Mouse (Mus musculus): Measurements from ENCODE around the gene Trib2. TPM values are rescaled to one million over a fixed set of nuclear protein-coding genes. Genes with fewer than 3 reads are reported as not detected.

Trib2 gene
- polyA plus RNA-seq, 1 experiment from 2014 or later: 2.3 TPM

- no peaks in the 10 kb centered on the region for H3K36me3 ChIP-seq (replicated peaks)
- no peaks in the 10 kb centered on the region for H3K4me1 ChIP-seq (replicated peaks)
- no peak overlapping the region for H3K4me3 ChIP-seq (replicated peaks)
- H3K9me3 ChIP-seq (replicated peaks): no peaks in the 10 kb centered on the region
- no peaks in the 10 kb centered on the region for H3K27me3 ChIP-seq
- ATAC-seq (ENCODE audit: insufficient read depth): no peak
- no peak overlapping the region for H3K9ac ChIP-seq
- H3K4me2 ChIP-seq: no peak overlapping the region
- no peak overlapping the region for H3K27ac ChIP-seq (replicated peaks)
- 60% methylated on average over 8 of the region's 8 CpGs for WGBS (ENCODE audit: insufficient replicate concordance)
Observed at GRCm38 (mm10) chr12:15761453-15762116, 55.1 kb downstream of the Trib2 start.

- no peak for ATAC-seq (ENCODE audit: insufficient read depth)
- no peaks in the 10 kb centered on the region for H3K4me1 ChIP-seq (replicated peaks)
- H3K27ac ChIP-seq (replicated peaks): no peak overlapping the region
- no peak overlapping the region for H3K9ac ChIP-seq
- no peak overlapping the region for H3K4me3 ChIP-seq (replicated peaks)
- no peaks in the 10 kb centered on the region for H3K36me3 ChIP-seq (replicated peaks)
- no peak overlapping the region for H3K4me2 ChIP-seq
- WGBS (ENCODE audit: insufficient replicate concordance): 49% methylated on average over 4 of the region's 4 CpGs
- H3K27me3 ChIP-seq: no peaks in the 10 kb centered on the region
- H3K9me3 ChIP-seq (replicated peaks): no peaks in the 10 kb centered on the region
Observed at GRCm38 (mm10) chr12:15760684-15761083, 56.0 kb downstream of the Trib2 start.

- no peaks in the 10 kb centered on the region for H3K36me3 ChIP-seq (replicated peaks)
- 43% methylated on average over 2 of the region's 2 CpGs for WGBS (ENCODE audit: insufficient replicate concordance)
- H3K9ac ChIP-seq: no peak overlapping the region
- no peaks in the 10 kb centered on the region for H3K4me1 ChIP-seq (replicated peaks)
- no peaks in the 10 kb centered on the region for H3K27me3 ChIP-seq
- no peak for ATAC-seq (ENCODE audit: insufficient read depth)
- no peak overlapping the region for H3K4me2 ChIP-seq
- H3K9me3 ChIP-seq (replicated peaks): no peaks in the 10 kb centered on the region
- no peak overlapping the region for H3K4me3 ChIP-seq (replicated peaks)
- H3K27ac ChIP-seq (replicated peaks): no peak overlapping the region
Observed at GRCm38 (mm10) chr12:15758866-15759265, 57.9 kb downstream of the Trib2 start.

GRCm38 (mm10) chr12:15757351-15757750 is 59.4 kb downstream of the Trib2 start:
- WGBS (ENCODE audit: insufficient replicate concordance): 62% methylated on average over 8 of the region's 8 CpGs

GRCm38 (mm10) chr12:15755030-15755690 is 61.6 kb downstream of the Trib2 start:
- Histone ChIP-seq H3K27ac (replicated peaks) (no peak overlapping the region), H3K9ac (no peak overlapping the region), H3K4me2 (no peak overlapping the region), H3K4me3 (replicated peaks) (no peak overlapping the region), H3K36me3 (replicated peaks) (no peaks in the 10 kb centered on the region), H3K27me3 (no peaks in the 10 kb centered on the region), H3K4me1 (replicated peaks) (no peaks in the 10 kb centered on the region), H3K9me3 (replicated peaks) (no peaks in the 10 kb centered on the region)
- 23% methylated on average over 2 of the region's 2 CpGs for WGBS (ENCODE audit: insufficient replicate concordance)
- ATAC-seq (ENCODE audit: insufficient read depth): no peak

More at GRCm38 (mm10) chr12:15757351-15757750, 59.4 kb downstream of the Trib2 start:
- H3K9ac ChIP-seq: no peak overlapping the region
- H3K4me1 ChIP-seq (replicated peaks): no peaks in the 10 kb centered on the region
- no peak overlapping the region for H3K27ac ChIP-seq (replicated peaks)
- H3K9me3 ChIP-seq (replicated peaks): no peaks in the 10 kb centered on the region
- no peaks in the 10 kb centered on the region for H3K27me3 ChIP-seq
- no peak for ATAC-seq (ENCODE audit: insufficient read depth)
- H3K4me3 ChIP-seq (replicated peaks): no peak overlapping the region
- no peaks in the 10 kb centered on the region for H3K36me3 ChIP-seq (replicated peaks)
- H3K4me2 ChIP-seq: no peak overlapping the region

GRCm38 (mm10) chr12:15754602-15755001 is 62.1 kb downstream of the Trib2 start:
- Histone ChIP-seq H3K9ac (no peak overlapping the region), H3K4me2 (no peak overlapping the region), H3K27ac (replicated peaks) (no peak overlapping the region), H3K36me3 (replicated peaks) (no peaks in the 10 kb centered on the region), H3K27me3 (no peaks in the 10 kb centered on the region), H3K9me3 (replicated peaks) (no peaks in the 10 kb centered on the region), H3K4me3 (replicated peaks) (no peak overlapping the region), H3K4me1 (replicated peaks) (no peaks in the 10 kb centered on the region)
- WGBS (ENCODE audit: insufficient replicate concordance): 57% methylated on average over 2 of the region's 2 CpGs
- ATAC-seq (ENCODE audit: insufficient read depth): no peak

GRCm38 (mm10) chr12:15749646-15750195 is 67.0 kb downstream of the Trib2 start:
- no peaks in the 10 kb centered on the region for H3K9me3 ChIP-seq (replicated peaks)
- H3K36me3 ChIP-seq (replicated peaks): no peaks in the 10 kb centered on the region
- no peak overlapping the region for H3K27ac ChIP-seq (replicated peaks)
- no peak overlapping the region for H3K4me2 ChIP-seq
- no peak for ATAC-seq (ENCODE audit: insufficient read depth)
- no peaks in the 10 kb centered on the region for H3K4me1 ChIP-seq (replicated peaks)
- no peak overlapping the region for H3K9ac ChIP-seq
- WGBS (ENCODE audit: insufficient replicate concordance): 33% methylated on average over 4 of the region's 4 CpGs
- no peaks in the 10 kb centered on the region for H3K27me3 ChIP-seq
- H3K4me3 ChIP-seq (replicated peaks): no peak overlapping the region

GRCm38 (mm10) chr12:15745752-15746151 is 71.0 kb downstream of the Trib2 start:
- Histone ChIP-seq H3K9me3 (replicated peaks) (no peaks in the 10 kb centered on the region), H3K27ac (replicated peaks) (no peak overlapping the region), H3K9ac (no peak overlapping the region), H3K4me1 (replicated peaks) (no peaks in the 10 kb centered on the region), H3K4me2 (no peak overlapping the region), H3K36me3 (replicated peaks) (no peaks in the 10 kb centered on the region), H3K4me3 (replicated peaks) (no peak overlapping the region), H3K27me3 (no peaks in the 10 kb centered on the region)
- 47% methylated on average over 10 of the region's 10 CpGs for WGBS (ENCODE audit: insufficient replicate concordance)
- no peak for ATAC-seq (ENCODE audit: insufficient read depth)

Small RNA genes lying within 50 kb of the gene (microRNA-seq; reads per million reads assigned to microRNA genes)
- not detected for gene Mir6387
